Mouse (Mus musculus) liver, adult 2 months (tissue): ENCODE measurements around the gene Mmab.

Experiments used
- CTCF ChIP-seq: fragments of 200-500 bp; IDR thresholded peaks from 2 replicates; pipeline ENCODE4 v1.5.1; 2011; ENCODE audit warnings: low read depth, low read length, control low read depth
- POLR2A ChIP-seq: fragments of 200-500 bp; IDR thresholded peaks from 2 replicates; pipeline ENCODE4 v1.6.1; 2011; ENCODE audit warnings: low read length, control low read depth; ENCODE audit not compliant: insufficient read depth; ENCODE audit errors: extremely low read depth

DNA sequence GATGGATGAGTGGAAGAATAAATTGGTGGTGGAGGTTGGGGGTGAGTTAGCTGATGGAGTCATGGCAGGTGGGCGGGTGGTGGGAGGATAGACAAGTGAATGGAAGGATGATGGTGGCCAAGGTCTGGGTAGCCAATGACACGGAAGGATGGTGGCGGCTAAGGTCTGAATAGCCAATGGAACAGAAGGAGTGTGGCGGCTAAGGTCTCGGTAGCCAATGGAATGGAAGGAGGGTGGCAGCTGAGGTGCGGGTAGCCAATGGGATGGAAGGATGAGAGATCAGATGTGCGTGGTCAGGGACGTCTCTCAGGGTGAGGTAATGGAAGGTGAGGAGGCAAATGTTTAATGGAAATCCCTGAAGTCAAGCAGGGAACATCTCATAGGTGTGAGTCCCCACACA lies 46.4 kb upstream of the Mmab start:
- TF ChIP-seq CTCF (no peak), POLR2A (no peak)
